Mouse (Mus musculus): ENCODE measurements around the gene Minpp1. TPM values are rescaled to one million over a fixed set of nuclear protein-coding genes. Genes with fewer than 3 reads are reported as not detected.
A peak's percentile ranks its signal among the peaks of the same experiment; 100 is the strongest.
"Not testable (repeated sequence)": the region's sequence is repeated elsewhere in the genome, so short reads cannot be mapped to it uniquely, and the experiment has no call there.

Minpp1 gene
- polyA plus RNA-seq (2014; fragmentation: Nextera tagmentation; extraction: Ambion mirVana): 61.7 and 64.3 TPM in 2 replicates

DNA sequence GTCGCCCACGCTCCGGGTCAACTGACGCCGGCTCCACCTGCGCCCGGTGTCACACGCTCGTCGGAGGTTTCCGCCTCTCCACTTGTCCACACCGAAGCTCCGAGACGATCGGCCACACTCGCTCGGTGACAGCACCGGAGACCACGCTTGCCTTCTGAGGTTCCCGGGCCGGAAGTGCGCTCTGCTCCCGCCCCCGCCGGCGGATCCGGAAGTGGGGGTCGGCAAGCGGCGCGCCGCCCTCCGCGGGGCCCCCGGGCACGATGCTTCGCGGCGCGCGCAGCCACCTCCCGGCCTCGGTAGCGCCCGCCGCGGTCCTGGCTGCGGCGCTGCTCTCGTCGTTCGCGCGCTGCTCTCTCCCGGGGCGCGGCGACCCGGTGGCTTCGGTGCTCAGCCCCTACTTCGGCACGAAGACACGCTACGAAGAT lies at the start of gene Minpp1:
Gene Minpp1 (plus strand): TSS at position 89 of the 425 bp plus-strand sequence.
- DNase-seq (ENCODE audit: low spot score): peak; percentile 90
- Histone ChIP-seq H3K27ac (replicated peaks; ENCODE audit: low read depth, low read length) (peak within 1 kb of the TSS; percentile 83), H3K9ac (ENCODE audit: low read depth, low read length) (peak within 1 kb of the TSS; percentile 79), H3K9me3 (ENCODE audit: control insufficient read depth, low read length) (no peaks in the 10 kb centered on the region), H3K36me3 (ENCODE audit: control insufficient read depth, insufficient read depth, low read length) (no peaks in the 10 kb centered on the region), H3K4me1 (ENCODE audit: control insufficient read depth, insufficient read depth, low read length) (peaks cover 18% of the 10 kb centered on the region), H3K27me3 (replicated peaks; ENCODE audit: control insufficient read depth, insufficient read depth, low read length) (no peaks in the 10 kb centered on the region), H3K4me2 (ENCODE audit: low read depth, low read length) (peak within 1 kb of the TSS; percentile 86), H3K4me3 (ENCODE audit: low read depth, low read length) (peak within 1 kb of the TSS; percentile 81)
- ATAC-seq (ENCODE audit: low read depth): peak; percentile 94
- WGBS: 0% methylated on average over 26 of the region's 64 CpGs

DNA sequence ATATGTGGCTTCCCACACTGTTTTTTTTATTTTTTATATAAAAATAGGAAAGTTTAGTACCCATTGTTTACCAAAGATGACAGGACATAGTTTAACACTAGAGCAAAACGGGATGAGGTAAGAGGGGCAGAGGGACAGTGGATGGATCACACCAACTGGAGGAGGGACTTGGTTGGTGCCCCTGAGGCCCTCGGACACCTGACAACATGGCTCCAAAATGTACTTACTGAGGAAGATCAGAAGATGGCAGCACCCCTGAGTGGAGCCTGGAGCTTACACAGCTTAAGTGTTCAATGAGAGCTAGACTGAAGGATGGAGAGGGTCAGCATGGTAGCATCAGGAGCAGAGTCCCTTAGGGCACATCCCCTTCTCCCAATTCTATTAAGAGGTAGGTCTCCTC lies 46.2 kb upstream of the Minpp1 start:
- Histone ChIP-seq H3K4me1 (ENCODE audit: control insufficient read depth, insufficient read depth, low read length) (no peaks in the 10 kb centered on the region), H3K9ac (ENCODE audit: low read depth, low read length) (no peak overlapping the region), H3K27me3 (replicated peaks; ENCODE audit: control insufficient read depth, insufficient read depth, low read length) (no peaks in the 10 kb centered on the region), H3K27ac (replicated peaks; ENCODE audit: low read depth, low read length) (no peak overlapping the region), H3K4me3 (ENCODE audit: low read depth, low read length) (no peak overlapping the region), H3K4me2 (ENCODE audit: low read depth, low read length) (no peak overlapping the region), H3K36me3 (ENCODE audit: control insufficient read depth, insufficient read depth, low read length) (no peaks in the 10 kb centered on the region), H3K9me3 (ENCODE audit: control insufficient read depth, low read length) (0 out of 2 replicates have a peak, but pooled peaks cover 3% of the 10 kb centered on the region)
- no peak for ATAC-seq (ENCODE audit: low read depth)
- no peak for DNase-seq (ENCODE audit: low spot score)
- WGBS: 94% methylated on average over 2 of the region's 2 CpGs

DNA sequence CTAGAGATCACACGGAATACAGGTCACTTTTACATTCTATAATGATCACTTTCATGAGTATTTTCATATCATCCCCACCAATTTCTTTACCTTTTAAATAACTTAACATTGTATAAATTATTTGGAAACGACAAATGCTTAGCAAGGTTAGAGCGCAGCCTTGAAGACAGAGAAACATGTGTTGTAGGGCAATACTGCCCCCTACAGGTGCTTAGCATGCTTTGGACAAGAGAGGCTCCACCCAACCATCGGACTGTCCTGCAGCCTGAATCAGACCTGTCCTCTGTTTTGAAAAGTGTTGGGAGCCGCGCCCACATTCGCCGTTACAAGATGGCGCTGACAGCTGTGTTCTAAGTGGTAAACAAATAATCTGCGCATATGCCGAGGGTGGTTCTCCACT lies 44.0 kb upstream of the Minpp1 start:
- 97% methylated on average over 9 of the region's 11 CpGs for WGBS
- H3K4me1 ChIP-seq (ENCODE audit: control insufficient read depth, insufficient read depth, low read length): no peaks in the 10 kb centered on the region
- H3K36me3 ChIP-seq (ENCODE audit: control insufficient read depth, insufficient read depth, low read length): no peaks in the 10 kb centered on the region
- H3K4me3 ChIP-seq (ENCODE audit: low read depth, low read length): no peak overlapping the region
- H3K27me3 ChIP-seq (replicated peaks; ENCODE audit: control insufficient read depth, insufficient read depth, low read length): no peaks in the 10 kb centered on the region
- H3K27ac ChIP-seq (replicated peaks; ENCODE audit: low read depth, low read length): no peak overlapping the region
- no peak overlapping the region for H3K9ac ChIP-seq (ENCODE audit: low read depth, low read length)
- ATAC-seq (ENCODE audit: low read depth) (no peak), DNase-seq (ENCODE audit: low spot score) (no peak)
- H3K9me3 ChIP-seq (ENCODE audit: control insufficient read depth, low read length): 0 out of 2 replicates have a peak, but pooled peaks cover 3% of the 10 kb centered on the region
- H3K4me2 ChIP-seq (ENCODE audit: low read depth, low read length): no peak overlapping the region

GRCm38 (mm10) chr19:32448931-32449330 lies 36.6 kb upstream of the Minpp1 start:
- H3K27me3 ChIP-seq (replicated peaks; ENCODE audit: control insufficient read depth, insufficient read depth, low read length): no peaks in the 10 kb centered on the region
- H3K4me3 ChIP-seq (ENCODE audit: low read depth, low read length): no peak overlapping the region
- 92% methylated on average over 10 of the region's 10 CpGs for WGBS
- no peak overlapping the region for H3K27ac ChIP-seq (replicated peaks; ENCODE audit: low read depth, low read length)
- H3K4me1 ChIP-seq (ENCODE audit: control insufficient read depth, insufficient read depth, low read length): no peaks in the 10 kb centered on the region
- DNase-seq (ENCODE audit: low spot score) (no peak), ATAC-seq (ENCODE audit: low read depth) (no peak)
- H3K9ac ChIP-seq (ENCODE audit: low read depth, low read length): no peak overlapping the region
- H3K4me2 ChIP-seq (ENCODE audit: low read depth, low read length): no peak overlapping the region
- no peaks in the 10 kb centered on the region for H3K9me3 ChIP-seq (ENCODE audit: control insufficient read depth, low read length)
- no peaks in the 10 kb centered on the region for H3K36me3 ChIP-seq (ENCODE audit: control insufficient read depth, insufficient read depth, low read length)

GRCm38 (mm10) chr19:32452231-32452630 lies 33.3 kb upstream of the Minpp1 start:
- H3K9ac ChIP-seq (ENCODE audit: low read depth, low read length): no peak overlapping the region
- DNase-seq (ENCODE audit: low spot score) (no peak), ATAC-seq (ENCODE audit: low read depth) (no peak)
- H3K27ac ChIP-seq (replicated peaks; ENCODE audit: low read depth, low read length): no peak overlapping the region
- no peaks in the 10 kb centered on the region for H3K9me3 ChIP-seq (ENCODE audit: control insufficient read depth, low read length)
- H3K4me2 ChIP-seq (ENCODE audit: low read depth, low read length): no peak overlapping the region
- H3K36me3 ChIP-seq (ENCODE audit: control insufficient read depth, insufficient read depth, low read length): no peaks in the 10 kb centered on the region
- no peaks in the 10 kb centered on the region for H3K27me3 ChIP-seq (replicated peaks; ENCODE audit: control insufficient read depth, insufficient read depth, low read length)
- no peaks in the 10 kb centered on the region for H3K4me1 ChIP-seq (ENCODE audit: control insufficient read depth, insufficient read depth, low read length)
- WGBS: 78% methylated on average over 4 of the region's 4 CpGs
- H3K4me3 ChIP-seq (ENCODE audit: low read depth, low read length): no peak overlapping the region

- DNase-seq (ENCODE audit: low spot score): no peak
Observed at GRCm38 (mm10) chr19:32456744-32457143, 28.8 kb upstream of the Minpp1 start.

DNA sequence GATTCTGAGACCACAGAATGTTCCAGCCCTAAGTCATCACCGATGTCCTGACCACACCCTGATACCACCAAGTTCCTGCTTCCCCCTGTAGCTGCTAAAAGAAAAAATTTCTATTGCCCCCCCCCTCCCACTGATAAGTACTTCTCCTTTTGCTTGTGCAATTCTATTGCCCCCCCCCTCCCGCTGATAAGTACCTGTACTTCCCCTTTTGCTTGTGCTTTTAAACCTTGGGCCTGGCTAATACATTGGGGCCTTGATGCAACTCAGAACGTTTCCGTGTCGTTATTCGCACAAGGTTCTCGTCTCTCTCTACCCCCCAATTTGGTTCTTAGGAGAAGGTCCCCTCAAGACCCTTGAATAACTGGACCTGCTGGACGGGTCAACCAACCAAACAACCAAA lies 27.9 kb upstream of the Minpp1 start:
- not testable (repeated sequence) for H3K27ac ChIP-seq (replicated peaks; ENCODE audit: low read depth, low read length); H3K4me3 ChIP-seq (ENCODE audit: low read depth, low read length); H3K4me1 ChIP-seq (ENCODE audit: control insufficient read depth, insufficient read depth, low read length); ATAC-seq (ENCODE audit: low read depth); H3K9me3 ChIP-seq (ENCODE audit: control insufficient read depth, low read length); H3K36me3 ChIP-seq (ENCODE audit: control insufficient read depth, insufficient read depth, low read length); H3K27me3 ChIP-seq (replicated peaks; ENCODE audit: control insufficient read depth, insufficient read depth, low read length); H3K4me2 ChIP-seq (ENCODE audit: low read depth, low read length); DNase-seq (ENCODE audit: low spot score); H3K9ac ChIP-seq (ENCODE audit: low read depth, low read length)
- WGBS: 85% methylated on average over 8 of the region's 8 CpGs

More at GRCm38 (mm10) chr19:32456744-32457143, 28.8 kb upstream of the Minpp1 start:
- Histone ChIP-seq H3K27me3 (replicated peaks; ENCODE audit: control insufficient read depth, insufficient read depth, low read length) (no peaks in the 10 kb centered on the region), H3K9me3 (ENCODE audit: control insufficient read depth, low read length) (peaks cover 5% of the 10 kb centered on the region; the same call in 1 of the 2 replicates), H3K4me1 (ENCODE audit: control insufficient read depth, insufficient read depth, low read length) (no peaks in the 10 kb centered on the region), H3K9ac (ENCODE audit: low read depth, low read length) (no peak overlapping the region), H3K36me3 (ENCODE audit: control insufficient read depth, insufficient read depth, low read length) (no peaks in the 10 kb centered on the region), H3K4me2 (ENCODE audit: low read depth, low read length) (no peak overlapping the region), H3K27ac (replicated peaks; ENCODE audit: low read depth, low read length) (no peak overlapping the region), H3K4me3 (ENCODE audit: low read depth, low read length) (no peak overlapping the region)
- 88% methylated on average over 2 of the region's 2 CpGs for WGBS
- ATAC-seq (ENCODE audit: low read depth): no peak

- no peaks in the 10 kb centered on the region for H3K27me3 ChIP-seq (replicated peaks; ENCODE audit: control insufficient read depth, insufficient read depth, low read length)
- H3K9me3 ChIP-seq (ENCODE audit: control insufficient read depth, low read length): peaks cover 5% of the 10 kb centered on the region; the same call in 1 of the 2 replicates
- ATAC-seq (ENCODE audit: low read depth) (no peak), DNase-seq (ENCODE audit: low spot score) (no peak)
- 93% methylated on average over 6 of the region's 6 CpGs for WGBS
- H3K9ac ChIP-seq (ENCODE audit: low read depth, low read length): no peak overlapping the region
- H3K27ac ChIP-seq (replicated peaks; ENCODE audit: low read depth, low read length): no peak overlapping the region
- no peak overlapping the region for H3K4me2 ChIP-seq (ENCODE audit: low read depth, low read length)
- H3K4me3 ChIP-seq (ENCODE audit: low read depth, low read length): no peak overlapping the region
- H3K36me3 ChIP-seq (ENCODE audit: control insufficient read depth, insufficient read depth, low read length): no peaks in the 10 kb centered on the region
- no peaks in the 10 kb centered on the region for H3K4me1 ChIP-seq (ENCODE audit: control insufficient read depth, insufficient read depth, low read length)
Observed at GRCm38 (mm10) chr19:32463037-32463436, 22.5 kb upstream of the Minpp1 start.

GRCm38 (mm10) chr19:32465228-32465627 lies 20.3 kb upstream of the Minpp1 start:
- no peak overlapping the region for H3K9ac ChIP-seq (ENCODE audit: low read depth, low read length)
- ATAC-seq (ENCODE audit: low read depth): no peak
- H3K4me3 ChIP-seq (ENCODE audit: low read depth, low read length): no peak overlapping the region
- H3K9me3 ChIP-seq (ENCODE audit: control insufficient read depth, low read length): no peaks in the 10 kb centered on the region
- no peak for DNase-seq (ENCODE audit: low spot score)
- H3K36me3 ChIP-seq (ENCODE audit: control insufficient read depth, insufficient read depth, low read length): no peaks in the 10 kb centered on the region
- H3K27me3 ChIP-seq (replicated peaks; ENCODE audit: control insufficient read depth, insufficient read depth, low read length): no peaks in the 10 kb centered on the region
- H3K4me1 ChIP-seq (ENCODE audit: control insufficient read depth, insufficient read depth, low read length): no peaks in the 10 kb centered on the region
- WGBS: 61% methylated on average over 3 of the region's 4 CpGs
- no peak overlapping the region for H3K27ac ChIP-seq (replicated peaks; ENCODE audit: low read depth, low read length)
- H3K4me2 ChIP-seq (ENCODE audit: low read depth, low read length): no peak overlapping the region
